Mouse (Mus musculus): Measurements from ENCODE around the gene Engase. TPM values are rescaled to one million over a fixed set of nuclear protein-coding genes. Genes with fewer than 3 reads are reported as not detected.
A peak's percentile ranks its signal among the peaks of the same experiment; 100 is the strongest.

The Engase gene
- polyA plus RNA-seq, 1 experiment: 32.7 TPM

DNA sequence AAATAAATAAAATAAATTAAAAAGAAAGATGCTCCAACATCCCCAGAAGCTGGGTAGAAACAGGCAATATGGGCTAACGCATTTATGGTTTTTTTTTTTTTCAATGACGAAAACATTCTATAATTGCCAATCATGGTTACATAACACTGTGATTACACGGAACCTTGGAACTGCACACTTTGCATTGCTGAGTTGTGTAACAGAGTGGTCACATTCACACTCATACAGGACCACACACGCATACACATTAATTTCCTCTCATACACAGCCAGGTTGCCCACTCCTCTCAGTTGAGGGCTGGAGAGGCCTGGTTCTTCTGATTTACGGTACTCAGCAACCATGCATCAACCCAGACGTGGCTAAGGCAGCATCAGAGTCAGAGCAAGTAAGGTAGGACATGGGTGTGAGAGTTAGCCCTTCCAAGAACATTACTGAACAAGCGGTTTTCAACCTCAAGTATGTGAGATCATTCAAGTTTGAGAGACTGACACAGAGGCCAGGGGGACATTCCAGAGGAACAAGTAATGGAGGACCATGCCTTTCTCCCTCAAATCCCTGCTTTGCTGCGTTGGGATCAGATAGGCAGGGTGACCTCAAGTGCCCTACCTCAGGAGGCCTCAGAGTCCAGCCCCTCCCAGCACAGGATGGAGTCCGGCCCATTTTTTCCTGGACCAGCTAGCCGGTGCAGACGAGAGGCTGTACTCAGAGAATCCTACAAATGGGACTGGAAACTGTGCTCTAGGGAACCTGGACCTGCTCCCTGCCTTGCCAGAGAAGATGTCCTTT, 22.6 kb upstream of the Engase start:
- Histone ChIP-seq H3K4me1 (ENCODE audit: control insufficient read depth, insufficient read depth, low read length) (peaks cover 41% of the 10 kb centered on the region), H3K4me3 (ENCODE audit: insufficient read depth, low read length) (no peak overlapping the region), H3K27ac (ENCODE audit: insufficient read depth, low read depth, low read length) (no peak overlapping the region)
- TF ChIP-seq CTCF (IDR thresholded peaks at IDR 0.05; ENCODE audit: low read depth, low read length) (no peak), POLR2A (IDR thresholded peaks at IDR 0.05; ENCODE audit: borderline replicate concordance, low read depth, low read length) (no peak)

DNA sequence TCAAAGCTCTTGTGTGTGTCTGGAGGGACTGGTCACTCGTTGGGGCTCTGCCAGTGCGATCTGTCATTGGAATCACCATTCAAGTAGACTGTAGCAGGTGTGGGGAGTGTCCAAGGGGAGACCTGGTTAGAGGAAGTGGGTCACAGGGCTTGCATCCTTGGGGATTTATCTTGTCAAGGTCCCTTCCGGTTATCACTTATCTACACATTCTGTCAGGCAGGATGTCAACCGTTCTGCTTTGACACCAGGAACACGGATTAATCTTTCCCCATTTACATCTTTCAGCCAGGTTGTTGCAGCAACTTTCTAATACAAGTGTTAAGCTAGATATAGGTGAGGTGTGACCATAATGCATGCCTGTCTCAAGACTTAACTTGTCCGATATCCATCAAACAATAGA, 20.8 kb upstream of the Engase start:
- Histone ChIP-seq H3K4me3 (ENCODE audit: insufficient read depth, low read length) (no peak overlapping the region), H3K27ac (ENCODE audit: insufficient read depth, low read depth, low read length) (peak overlapping the region; percentile 96), H3K4me1 (ENCODE audit: control insufficient read depth, insufficient read depth, low read length) (peaks cover 44% of the 10 kb centered on the region)
- TF ChIP-seq CTCF (IDR thresholded peaks at IDR 0.05; ENCODE audit: low read depth, low read length) (no peak), POLR2A (IDR thresholded peaks at IDR 0.05; ENCODE audit: borderline replicate concordance, low read depth, low read length) (no peak)

- peak overlapping the region; percentile 96 for H3K27ac ChIP-seq (ENCODE audit: insufficient read depth, low read depth, low read length)
- H3K4me3 ChIP-seq (ENCODE audit: insufficient read depth, low read length): no peak overlapping the region
- TF ChIP-seq POLR2A (IDR thresholded peaks at IDR 0.05; ENCODE audit: borderline replicate concordance, low read depth, low read length) (no peak), CTCF (IDR thresholded peaks at IDR 0.05; ENCODE audit: low read depth, low read length) (no peak)
- peaks cover 49% of the 10 kb centered on the region for H3K4me1 ChIP-seq (ENCODE audit: control insufficient read depth, insufficient read depth, low read length)
These were observed 19.7 kb upstream of the Engase start for GRCm38 (mm10) chr11:118456937-118457336.

DNA sequence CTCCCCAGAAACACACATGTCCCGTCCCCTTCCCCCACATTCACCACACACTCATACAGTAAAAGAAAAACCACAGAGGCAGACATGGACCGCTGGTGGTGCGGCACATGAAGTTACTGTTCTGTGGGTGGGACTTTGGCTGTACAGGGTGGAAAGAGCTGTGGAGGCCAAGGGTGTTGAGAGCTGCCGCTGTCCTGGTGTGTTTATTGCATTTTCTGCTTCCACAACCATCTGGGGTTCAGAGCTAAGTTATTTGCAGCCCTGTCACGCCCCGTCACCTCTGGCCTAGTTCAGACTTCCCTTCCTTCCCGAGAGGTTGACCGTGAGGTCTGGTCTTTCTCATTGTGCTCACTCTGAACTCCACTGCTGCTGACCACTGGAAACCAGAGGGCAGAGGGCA, 17.6 kb upstream of the Engase start:
- Histone ChIP-seq H3K27ac (ENCODE audit: insufficient read depth, low read depth, low read length) (peak overlapping the region; percentile 95), H3K4me3 (ENCODE audit: insufficient read depth, low read length) (peak overlapping the region; percentile 38), H3K4me1 (ENCODE audit: control insufficient read depth, insufficient read depth, low read length) (peaks cover 54% of the 10 kb centered on the region)
- TF ChIP-seq POLR2A (IDR thresholded peaks at IDR 0.05; ENCODE audit: borderline replicate concordance, low read depth, low read length): no peak; the same call in 1 of the 2 replicates
- no peak for TF ChIP-seq CTCF (IDR thresholded peaks at IDR 0.05; ENCODE audit: low read depth, low read length)

GRCm38 (mm10) chr11:118459536-118459935, 17.1 kb upstream of the Engase start:
- Histone ChIP-seq H3K4me3 (ENCODE audit: insufficient read depth, low read length) (peak overlapping the region; percentile 38), H3K27ac (ENCODE audit: insufficient read depth, low read depth, low read length) (peak overlapping the region; percentile 95)

GRCm38 (mm10) chr11:118460280-118460679, 16.3 kb upstream of the Engase start:
- Histone ChIP-seq H3K4me3 (ENCODE audit: insufficient read depth, low read length) (no peak overlapping the region), H3K4me1 (ENCODE audit: control insufficient read depth, insufficient read depth, low read length) (peaks cover 56% of the 10 kb centered on the region), H3K27ac (ENCODE audit: insufficient read depth, low read depth, low read length) (no peak overlapping the region)
- peak; percentile 99 for TF ChIP-seq CTCF (IDR thresholded peaks at IDR 0.05; ENCODE audit: low read depth, low read length)
- TF ChIP-seq POLR2A (IDR thresholded peaks at IDR 0.05; ENCODE audit: borderline replicate concordance, low read depth, low read length): no peak

More at GRCm38 (mm10) chr11:118459536-118459935, 17.1 kb upstream of the Engase start:
- peaks cover 55% of the 10 kb centered on the region for H3K4me1 ChIP-seq (ENCODE audit: control insufficient read depth, insufficient read depth, low read length)
- TF ChIP-seq POLR2A (IDR thresholded peaks at IDR 0.05; ENCODE audit: borderline replicate concordance, low read depth, low read length): no peak
- no peak for TF ChIP-seq CTCF (IDR thresholded peaks at IDR 0.05; ENCODE audit: low read depth, low read length)

DNA sequence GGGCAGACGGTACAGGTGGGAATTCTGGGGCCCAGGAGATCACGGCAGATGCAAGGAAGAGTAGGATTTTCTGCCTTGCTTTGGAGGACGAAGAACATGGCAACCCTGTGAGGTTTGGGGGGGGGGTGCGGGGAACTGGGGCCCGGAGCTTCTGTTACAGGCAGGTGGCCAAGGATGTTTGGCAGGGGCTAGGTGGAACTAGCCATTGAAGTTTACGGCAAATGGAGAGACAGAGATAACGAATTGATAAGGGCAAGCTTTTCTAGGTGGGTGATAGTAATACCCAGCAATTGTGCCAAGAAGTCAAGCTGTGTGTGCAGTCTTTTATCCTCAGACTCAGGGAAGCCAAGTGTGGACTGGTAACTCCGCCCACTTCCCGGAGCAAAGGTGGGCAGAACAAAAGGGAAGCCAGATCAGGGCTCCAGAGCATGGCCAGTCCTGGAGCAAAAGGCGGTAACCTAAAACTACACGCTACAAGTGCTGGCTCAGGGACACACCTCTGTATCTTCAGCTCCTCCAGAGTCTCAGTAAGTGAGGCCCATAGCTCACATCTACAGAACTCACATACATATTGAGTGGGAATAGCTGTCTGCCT, 9.1 kb upstream of the Engase start:
- Histone ChIP-seq H3K27ac (ENCODE audit: insufficient read depth, low read depth, low read length) (no peak overlapping the region), H3K4me1 (ENCODE audit: control insufficient read depth, insufficient read depth, low read length) (peaks cover 26% of the 10 kb centered on the region)

DNA sequence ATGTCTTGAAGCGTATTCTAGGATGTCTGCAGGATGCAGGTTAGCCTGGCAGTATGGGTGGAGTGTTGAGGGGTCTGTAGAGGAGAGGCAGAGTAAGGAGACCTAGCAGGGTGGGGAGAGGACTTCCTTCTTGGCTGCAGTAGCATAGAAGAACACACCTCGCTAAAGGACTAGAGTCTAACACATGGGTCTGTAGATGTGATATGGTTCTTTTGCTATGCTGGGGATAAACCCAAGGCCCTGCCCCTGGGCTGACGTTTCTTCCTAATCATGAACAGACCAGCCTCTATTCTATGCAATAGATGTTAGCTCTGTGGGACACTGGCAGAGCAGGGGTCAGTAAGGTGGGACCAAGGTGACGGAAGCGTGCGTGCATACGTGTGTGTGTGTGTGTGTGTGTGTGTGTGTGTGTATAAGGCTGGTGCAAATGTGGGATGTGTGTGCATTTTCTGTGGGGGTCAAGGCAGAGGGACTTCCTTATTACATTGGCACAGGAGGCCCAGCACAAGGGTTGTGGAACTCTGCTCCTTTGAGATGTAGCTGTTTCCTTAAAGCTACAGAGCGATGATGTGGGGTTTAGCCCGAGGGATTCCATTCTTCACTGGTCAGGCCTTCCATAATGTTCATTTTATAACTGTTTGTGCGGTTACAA, 7.0 kb upstream of the Engase start:
- H3K4me3 ChIP-seq (ENCODE audit: insufficient read depth, low read length): no peak overlapping the region
- peaks cover 32% of the 10 kb centered on the region for H3K4me1 ChIP-seq (ENCODE audit: control insufficient read depth, insufficient read depth, low read length)
- H3K27ac ChIP-seq (ENCODE audit: insufficient read depth, low read depth, low read length): no peak overlapping the region
- TF ChIP-seq POLR2A (IDR thresholded peaks at IDR 0.05; ENCODE audit: borderline replicate concordance, low read depth, low read length) (no peak), CTCF (IDR thresholded peaks at IDR 0.05; ENCODE audit: low read depth, low read length) (no peak)

More for the DNA sequence above, 9.1 kb upstream of the Engase start:
- TF ChIP-seq CTCF (IDR thresholded peaks at IDR 0.05; ENCODE audit: low read depth, low read length) (no peak), POLR2A (IDR thresholded peaks at IDR 0.05; ENCODE audit: borderline replicate concordance, low read depth, low read length) (no peak)
- H3K4me3 ChIP-seq (ENCODE audit: insufficient read depth, low read length): no peak overlapping the region

GRCm38 (mm10) chr11:118470234-118470966, 6.2 kb upstream of the Engase start:
- Histone ChIP-seq H3K27ac (ENCODE audit: insufficient read depth, low read depth, low read length) (no peak overlapping the region), H3K4me1 (ENCODE audit: control insufficient read depth, insufficient read depth, low read length) (peaks cover 26% of the 10 kb centered on the region), H3K4me3 (ENCODE audit: insufficient read depth, low read length) (no peak overlapping the region)
- TF ChIP-seq CTCF (IDR thresholded peaks at IDR 0.05; ENCODE audit: low read depth, low read length): no peak
- TF ChIP-seq POLR2A (IDR thresholded peaks at IDR 0.05; ENCODE audit: borderline replicate concordance, low read depth, low read length): no peak

All from bone marrow macrophage, adult 2 months (primary cell).